Mouse (Mus musculus) retina, postnatal 7 days (tissue): ENCODE data around the gene Krt88.

ENCODE experiments used
- DNase-seq: peaks from one replicate; pipeline ENCODE4 v3.0.0-alpha.2; 2012; ENCODE audit warnings: low read depth, low spot score

The Krt88 gene

GRCm38 (mm10) chr15:101472952-101473528 lies 25.5 kb downstream of the Krt88 start, which contains the start of gene Krt86:
Gene Krt86, plus strand, starts transcription at chr15:101473478.
- DNase-seq: no peak

- DNase-seq: no peak
Measured at GRCm38 (mm10) chr15:101479007-101479665, 31.6 kb downstream of the Krt88 start.

DNA sequence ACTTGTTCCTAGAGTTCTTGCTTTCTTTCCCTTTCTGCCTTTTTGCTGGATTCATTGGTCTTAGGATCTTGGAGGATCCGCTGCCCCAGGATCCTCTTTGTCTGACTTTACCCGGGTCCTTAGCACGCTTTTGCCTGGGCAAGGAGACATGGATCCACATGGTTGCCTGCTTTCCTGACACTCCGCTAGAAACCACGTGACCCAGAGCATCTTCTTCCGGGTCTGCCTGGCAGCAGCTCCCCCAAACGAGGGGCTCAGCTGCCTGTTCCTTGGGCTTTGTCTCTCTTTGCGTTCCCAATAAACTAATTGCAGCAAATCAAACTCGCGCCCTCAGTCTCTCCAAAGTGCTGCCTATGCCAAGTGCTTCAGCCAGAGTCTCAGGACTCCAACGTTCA lies 32.1 kb downstream of the Krt88 start:
- DNase-seq: no peak

DNA sequence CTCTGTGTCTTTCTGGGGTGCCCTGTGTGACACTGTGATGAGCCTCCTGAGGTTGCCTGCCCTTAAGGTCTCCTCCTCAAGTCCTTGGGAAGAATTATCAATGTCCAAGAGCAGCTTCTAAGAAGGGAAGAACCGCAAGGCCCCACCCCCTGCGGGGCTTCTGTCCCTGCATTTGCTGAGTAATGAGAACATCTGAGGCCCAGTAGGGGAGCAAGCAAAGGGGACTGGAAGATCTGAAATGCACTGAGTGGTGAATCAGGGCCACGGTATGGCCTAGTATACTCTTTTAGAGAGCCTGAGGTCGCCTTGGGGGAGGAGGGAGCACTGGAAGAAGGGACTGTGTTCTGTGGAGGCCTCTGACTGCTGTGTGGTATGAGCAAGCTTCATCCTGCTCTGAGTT lies 34.5 kb downstream of the Krt88 start:
- DNase-seq: no peak

DNA sequence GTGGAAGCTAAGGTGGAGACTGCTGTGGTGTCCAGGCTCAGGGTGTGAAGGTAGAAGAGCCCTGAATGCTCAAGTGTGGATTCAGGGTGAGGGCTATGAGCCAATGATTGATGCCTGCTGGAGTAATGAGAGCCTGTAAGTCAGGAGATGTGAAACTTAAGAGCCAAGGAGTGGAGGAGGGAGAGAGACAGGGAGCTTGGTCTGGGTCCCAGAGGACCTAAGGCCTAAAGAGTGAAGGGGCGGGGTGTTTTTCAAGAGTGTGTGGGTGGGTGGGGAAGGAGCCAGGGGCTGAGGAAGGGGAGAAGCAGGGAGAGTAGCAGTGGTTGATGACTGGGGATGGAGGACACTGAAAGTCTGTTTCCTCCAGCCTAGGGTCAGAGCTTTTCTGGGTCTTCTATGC lies 36.1 kb downstream of the Krt88 start:
- DNase-seq: no peak

- DNase-seq: no peak
Measured at GRCm38 (mm10) chr15:101484939-101485338, 37.4 kb downstream of the Krt88 start.

GRCm38 (mm10) chr15:101485911-101486635 lies 38.5 kb downstream of the Krt88 start:
- DNase-seq: no peak

- DNase-seq: no peak
Measured at GRCm38 (mm10) chr15:101491431-101491830, 43.9 kb downstream of the Krt88 start, which contains the start of gene Krt83. Gene Krt83, minus strand, starts transcription at chr15:101491512.

- DNase-seq: no peak
Measured at GRCm38 (mm10) chr15:101492718-101493117, 45.2 kb downstream of the Krt88 start.

GRCm38 (mm10) chr15:101493713-101494112 lies 46.2 kb downstream of the Krt88 start:
- no peak for DNase-seq

GRCm38 (mm10) chr15:101494203-101494602 lies 46.7 kb downstream of the Krt88 start:
- no peak for DNase-seq

- no peak for DNase-seq
Measured at GRCm38 (mm10) chr15:101495266-101495665, 47.7 kb downstream of the Krt88 start.

DNA sequence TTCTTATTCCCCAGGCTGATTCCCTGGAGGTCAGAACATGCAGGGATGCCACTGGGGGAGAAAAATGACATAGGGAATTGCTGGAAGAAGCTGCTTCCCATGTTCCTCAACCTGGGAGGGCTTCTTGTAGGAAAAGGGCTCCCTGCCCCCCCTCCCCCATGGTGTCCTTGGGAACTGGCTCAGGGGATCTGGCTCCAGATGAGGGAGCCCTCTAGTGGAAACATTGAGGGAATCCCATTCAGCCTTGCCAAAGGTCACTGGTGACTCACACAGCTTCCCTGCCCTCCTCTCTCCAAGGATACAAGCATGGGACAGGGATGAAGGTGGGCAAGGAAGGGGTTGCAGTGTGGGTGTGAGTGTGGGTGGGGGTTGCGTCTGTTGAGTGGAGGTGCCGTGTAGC lies 49.6 kb downstream of the Krt88 start:
- no peak for DNase-seq
